Mouse (Mus musculus): ENCODE measurements around the gene Skiv2l.

DNA sequence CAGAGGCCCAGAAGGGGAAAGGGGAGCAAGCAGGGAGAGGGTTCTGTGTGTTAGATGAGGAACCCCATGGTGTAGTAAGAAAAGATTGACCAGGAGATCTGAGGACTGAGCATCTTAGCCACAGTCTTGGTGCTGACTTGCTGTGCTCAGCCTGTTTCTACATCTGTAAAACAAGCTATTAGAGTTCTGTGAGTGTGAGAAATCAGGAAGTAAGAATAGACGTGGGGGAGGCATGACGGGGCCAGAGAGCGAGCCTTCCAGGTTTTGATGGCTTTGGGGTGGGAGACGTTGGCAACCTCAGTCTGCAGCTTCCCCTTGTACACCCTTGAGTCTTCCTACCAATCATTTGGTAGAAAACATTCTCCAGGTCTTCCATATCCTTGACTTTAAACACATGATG, 8.7 kb upstream of the Skiv2l start:
- no peak for TF ChIP-seq RAD21 (IDR thresholded peaks at IDR 0.05; ENCODE audit: low read depth, low read length)
- TF ChIP-seq RCOR1 (conservative IDR thresholded peaks at IDR 0.05; ENCODE audit: low read depth, low read length): no peak
- TF ChIP-seq ELF1 (IDR thresholded peaks at IDR 0.05; ENCODE audit: low read depth, low read length): no peak
- no peak for TF ChIP-seq USF1 (IDR thresholded peaks at IDR 0.05; ENCODE audit: low read depth, low read length)
- TF ChIP-seq HCFC1 (IDR thresholded peaks at IDR 0.05; ENCODE audit: low read depth, low read length): no peak
- no peak for TF ChIP-seq CTCF (conservative IDR thresholded peaks at IDR 0.05 in 1 of 2, IDR thresholded peaks at IDR 0.05 in 1 of 2; ENCODE audit: low read depth in 2 of 2, low read length in 2 of 2)
